Mouse (Mus musculus) lung, embryonic 16.5 days (tissue): ENCODE data around the gene Ralgapa2. TPM values are rescaled to one million over a fixed set of nuclear protein-coding genes. Genes with fewer than 3 reads are reported as not detected.

ENCODE experiments used
- ATAC-seq: fragments of 200-750 bp; cut with Nextera tagmentation; 2 replicates; pipeline ENCODE4 v1.8.0; 2017; ENCODE audit warnings: low read depth, mild to moderate bottlenecking, moderate library complexity
- H3K27ac ChIP-seq: fragments of 300-500 bp; sonication (generic); 2 replicates; pipeline ENCODE4 v1.5.1; 2014; ENCODE audit warnings: mild to moderate bottlenecking, control low read depth, low read length
- H3K27me3 ChIP-seq: fragments of 300-500 bp; sonication (generic); 2 replicates; pipeline ENCODE4 v1.6.1; 2014; ENCODE audit warnings: low read depth, low read length, mixed read lengths; ENCODE audit not compliant: control insufficient read depth, insufficient read depth
- H3K36me3 ChIP-seq: fragments of 300-500 bp; sonication (generic); 2 replicates; pipeline ENCODE4 v1.6.1; 2014; ENCODE audit warnings: low read length; ENCODE audit not compliant: control insufficient read depth, insufficient read depth
- H3K4me1 ChIP-seq: fragments of 300-500 bp; sonication (generic); replicated peaks from 2 replicates; pipeline ENCODE4 v1.6.1; 2014; ENCODE audit warnings: low read length, mixed read lengths; ENCODE audit not compliant: control insufficient read depth, insufficient read depth
- H3K4me2 ChIP-seq: fragments of 300-500 bp; sonication (generic); 2 replicates; pipeline ENCODE4 v1.6.1; 2014; ENCODE audit warnings: low read depth, low read length, control low read depth
- H3K4me3 ChIP-seq: fragments of 300-500 bp; sonication (generic); 2 replicates; pipeline ENCODE4 v1.5.1; 2014; ENCODE audit warnings: mild to moderate bottlenecking, low read length, control low read depth
- H3K9ac ChIP-seq: fragments of 300-500 bp; sonication (generic); 2 replicates; pipeline ENCODE4 v1.6.1; 2014; ENCODE audit warnings: low read length, control low read depth
- H3K9me3 ChIP-seq: fragments of 300-500 bp; sonication (generic); 2 replicates; pipeline ENCODE4 v1.6.1; 2016; ENCODE audit warnings: low read length; ENCODE audit not compliant: control insufficient read depth
- WGBS: fragments of 180-500 bp; shearing (Covaris S2); extraction: QIAGEN DNeasy Blood & Tissue Kit; methylation state at CpG from one replicate; pipeline ENCODE4 v1.1.7; 2014; 5-methylcytosine and 5-hydroxymethylcytosine counted together
- polyA plus RNA-seq: library from polyadenylated mRNA; unstranded; fragments of >200 nt; fragmentation: Nextera tagmentation; extraction: Ambion mirVana; gene quantifications from 2 replicates; pipeline ENCODE4 v1.2.1, GENCODE M21; 2015

Ralgapa2 gene
- polyA plus RNA-seq, 1 experiment from 2014 or later, result 8.4 TPM

- Histone ChIP-seq H3K4me1 (no peaks in the 10 kb centered on the region), H3K27ac (no peak overlapping the region), H3K9ac (no peak overlapping the region), H3K4me3 (no peak overlapping the region), H3K36me3 (no peaks in the 10 kb centered on the region), H3K4me2 (no peak overlapping the region), H3K9me3 (no peaks in the 10 kb centered on the region), H3K27me3 (no peaks in the 10 kb centered on the region)
- WGBS, result 73% methylated on average over 3 of the region's 3 CpGs
- no peak for ATAC-seq
Observed at GRCm38 (mm10) chr2:146361076-146361475, 151.1 kb downstream of the Ralgapa2 start.

GRCm38 (mm10) chr2:146359676-146360075 is 152.5 kb downstream of the Ralgapa2 start:
- Histone ChIP-seq H3K4me3 (no peak overlapping the region), H3K4me2 (no peak overlapping the region), H3K36me3 (no peaks in the 10 kb centered on the region), H3K27me3 (no peaks in the 10 kb centered on the region), H3K4me1 (no peaks in the 10 kb centered on the region), H3K9me3 (no peaks in the 10 kb centered on the region), H3K27ac (no peak overlapping the region), H3K9ac (no peak overlapping the region)
- no peak for ATAC-seq
- 67% methylated on average over 2 of the region's 2 CpGs for WGBS

GRCm38 (mm10) chr2:146356524-146356923 is 155.6 kb downstream of the Ralgapa2 start:
- H3K4me3 ChIP-seq, result no peak overlapping the region
- no peak overlapping the region for H3K4me2 ChIP-seq
- no peak overlapping the region for H3K27ac ChIP-seq
- 80% methylated on average over 6 of the region's 6 CpGs for WGBS
- H3K9me3 ChIP-seq, result no peaks in the 10 kb centered on the region
- no peak for ATAC-seq
- H3K27me3 ChIP-seq, result no peaks in the 10 kb centered on the region
- no peaks in the 10 kb centered on the region for H3K4me1 ChIP-seq
- no peak overlapping the region for H3K9ac ChIP-seq
- H3K36me3 ChIP-seq, result no peaks in the 10 kb centered on the region

- H3K9me3 ChIP-seq, result no peaks in the 10 kb centered on the region
- no peak overlapping the region for H3K27ac ChIP-seq
- no peak overlapping the region for H3K4me3 ChIP-seq
- H3K4me1 ChIP-seq, result no peaks in the 10 kb centered on the region
- H3K9ac ChIP-seq, result no peak overlapping the region
- H3K27me3 ChIP-seq, result no peaks in the 10 kb centered on the region
- 68% methylated on average over 5 of the region's 5 CpGs for WGBS
- ATAC-seq, result no peak
- 0 out of 2 replicates have a peak, but pooled peaks cover 2% of the 10 kb centered on the region for H3K36me3 ChIP-seq
- H3K4me2 ChIP-seq, result no peak overlapping the region
Observed at GRCm38 (mm10) chr2:146350230-146350629, 161.9 kb downstream of the Ralgapa2 start.

- no peak for ATAC-seq
Observed at GRCm38 (mm10) chr2:146347942-146348341, 164.2 kb downstream of the Ralgapa2 start.

GRCm38 (mm10) chr2:146340090-146340489 is 172.1 kb downstream of the Ralgapa2 start:
- H3K4me3 ChIP-seq, result no peak overlapping the region
- 85% methylated on average over 4 of the region's 4 CpGs for WGBS
- H3K4me2 ChIP-seq, result no peak overlapping the region
- H3K36me3 ChIP-seq, result no peaks in the 10 kb centered on the region; the same call in 1 of the 2 replicates
- no peak for ATAC-seq
- no peak overlapping the region for H3K27ac ChIP-seq
- H3K9ac ChIP-seq, result no peak overlapping the region
- H3K4me1 ChIP-seq, result no peaks in the 10 kb centered on the region
- no peaks in the 10 kb centered on the region for H3K27me3 ChIP-seq
- no peaks in the 10 kb centered on the region for H3K9me3 ChIP-seq

More at GRCm38 (mm10) chr2:146347942-146348341, 164.2 kb downstream of the Ralgapa2 start:
- 85% methylated on average over 2 of the region's 2 CpGs for WGBS
- H3K9me3 ChIP-seq, result no peaks in the 10 kb centered on the region
- H3K36me3 ChIP-seq, result 0 out of 2 replicates have a peak, but pooled peaks cover 2% of the 10 kb centered on the region
- no peaks in the 10 kb centered on the region for H3K4me1 ChIP-seq
- H3K27ac ChIP-seq, result no peak overlapping the region
- H3K27me3 ChIP-seq, result no peaks in the 10 kb centered on the region
- H3K4me3 ChIP-seq, result no peak overlapping the region
- no peak overlapping the region for H3K9ac ChIP-seq
- H3K4me2 ChIP-seq, result no peak overlapping the region

- Histone ChIP-seq H3K4me1 (no peaks in the 10 kb centered on the region), H3K36me3 (no peaks in the 10 kb centered on the region; the same call in 1 of the 2 replicates), H3K9me3 (no peaks in the 10 kb centered on the region), H3K27me3 (no peaks in the 10 kb centered on the region), H3K4me2 (no peak overlapping the region), H3K27ac (no peak overlapping the region), H3K4me3 (no peak overlapping the region), H3K9ac (no peak overlapping the region)
- WGBS, result 57% methylated on average over 1 of the region's 1 CpGs
- ATAC-seq, result no peak
Observed at GRCm38 (mm10) chr2:146337540-146337939, 174.6 kb downstream of the Ralgapa2 start.

- Histone ChIP-seq H3K27me3 (no peaks in the 10 kb centered on the region), H3K4me1 (0 out of 2 replicates have a peak, but pooled peaks cover 3% of the 10 kb centered on the region), H3K9ac (no peak overlapping the region), H3K4me3 (no peak overlapping the region), H3K36me3 (no peaks in the 10 kb centered on the region), H3K9me3 (no peaks in the 10 kb centered on the region), H3K27ac (no peak overlapping the region), H3K4me2 (no peak overlapping the region)
- ATAC-seq, result no peak
- WGBS, result 72% methylated on average over 5 of the region's 5 CpGs
Observed at GRCm38 (mm10) chr2:146331894-146332476, 180.2 kb downstream of the Ralgapa2 start.

GRCm38 (mm10) chr2:146330772-146331281 is 181.3 kb downstream of the Ralgapa2 start:
- Histone ChIP-seq H3K4me2 (no peak overlapping the region), H3K9ac (no peak overlapping the region), H3K9me3 (no peaks in the 10 kb centered on the region), H3K27me3 (no peaks in the 10 kb centered on the region), H3K27ac (0 out of 2 replicates have a peak overlapping the region, but pooled peaks have one; percentile 22), H3K4me3 (no peak overlapping the region), H3K4me1 (0 out of 2 replicates have a peak, but pooled peaks cover 3% of the 10 kb centered on the region), H3K36me3 (no peaks in the 10 kb centered on the region)
- 44% methylated on average over 8 of the region's 8 CpGs for WGBS
- ATAC-seq, result peak; percentile 85
